Mouse (Mus musculus): Measurements from ENCODE around the gene Trim47. TPM values are rescaled to one million over a fixed set of nuclear protein-coding genes. Genes with fewer than 3 reads are reported as not detected.

Trim47 gene
- total and polyA plus RNA-seq, 2 experiments from 2014 or later = 42.8 to 89.0 TPM

GRCm38 (mm10) chr11:116059691-116060025 is 67.4 kb downstream of the Trim47 start:
- no peak for TF ChIP-seq CTCF (IDR thresholded peaks at IDR 0.05; ENCODE audit: low read depth)
- TF ChIP-seq EP300 (IDR thresholded peaks at IDR 0.05; ENCODE audit: low read depth) = no peak
- WGBS = 88% methylated on average over 11 of the region's 11 CpGs
- Histone ChIP-seq H3K9ac (replicated peaks; ENCODE audit: low read depth, low read length) (no peak overlapping the region), H3K4me1 (ENCODE audit: control insufficient read depth, insufficient read depth) (no peaks in the 10 kb centered on the region), H3K36me3 (replicated peaks; ENCODE audit: control insufficient read depth, insufficient read depth, low read length) (peaks cover 65% of the 10 kb centered on the region), H3K4me2 (ENCODE audit: low read depth, low read length) (no peak overlapping the region), H3K9me3 (replicated peaks; ENCODE audit: control insufficient read depth, low read length) (no peaks in the 10 kb centered on the region), H3K4me3 (ENCODE audit: low read depth, low read length) (no peak overlapping the region), H3K27ac (ENCODE audit: low read depth) (no peak overlapping the region), H3K27me3 (ENCODE audit: control insufficient read depth, insufficient read depth, low read length) (no peaks in the 10 kb centered on the region)
- DNase-seq (ENCODE audit: low spot score) (no peak), ATAC-seq (ENCODE audit: insufficient read depth, low read depth) (no peak)

- no peaks in the 10 kb centered on the region for H3K4me1 ChIP-seq (ENCODE audit: control insufficient read depth, insufficient read depth)
- TF ChIP-seq CTCF (IDR thresholded peaks at IDR 0.05; ENCODE audit: low read depth) (no peak), EP300 (IDR thresholded peaks at IDR 0.05; ENCODE audit: low read depth) (no peak)
- 88% methylated on average over 17 of the region's 17 CpGs for WGBS
- ATAC-seq (ENCODE audit: insufficient read depth, low read depth) (no peak), DNase-seq (ENCODE audit: low spot score) (no peak)
- H3K36me3 ChIP-seq (replicated peaks; ENCODE audit: control insufficient read depth, insufficient read depth, low read length) = peaks cover 71% of the 10 kb centered on the region
- H3K9me3 ChIP-seq (replicated peaks; ENCODE audit: control insufficient read depth, low read length) = no peaks in the 10 kb centered on the region
- H3K9ac ChIP-seq (replicated peaks; ENCODE audit: low read depth, low read length) = no peak overlapping the region
- no peaks in the 10 kb centered on the region for H3K27me3 ChIP-seq (ENCODE audit: control insufficient read depth, insufficient read depth, low read length)
- H3K27ac ChIP-seq (ENCODE audit: low read depth) = no peak overlapping the region
- H3K4me2 ChIP-seq (ENCODE audit: low read depth, low read length) = no peak overlapping the region
- no peak overlapping the region for H3K4me3 ChIP-seq (ENCODE audit: low read depth, low read length)
These were observed 67.9 kb downstream of the Trim47 start for GRCm38 (mm10) chr11:116058868-116059690.

- TF ChIP-seq EP300 (IDR thresholded peaks at IDR 0.05; ENCODE audit: low read depth) = no peak
- TF ChIP-seq CTCF (IDR thresholded peaks at IDR 0.05; ENCODE audit: low read depth) = no peak
- Histone ChIP-seq H3K4me2 (ENCODE audit: low read depth, low read length) (no peak overlapping the region), H3K36me3 (replicated peaks; ENCODE audit: control insufficient read depth, insufficient read depth, low read length) (peaks cover 81% of the 10 kb centered on the region), H3K4me1 (ENCODE audit: control insufficient read depth, insufficient read depth) (no peaks in the 10 kb centered on the region), H3K9me3 (replicated peaks; ENCODE audit: control insufficient read depth, low read length) (no peaks in the 10 kb centered on the region), H3K4me3 (ENCODE audit: low read depth, low read length) (no peak overlapping the region), H3K27ac (ENCODE audit: low read depth) (no peak overlapping the region), H3K9ac (replicated peaks; ENCODE audit: low read depth, low read length) (no peak overlapping the region), H3K27me3 (ENCODE audit: control insufficient read depth, insufficient read depth, low read length) (no peaks in the 10 kb centered on the region)
- ATAC-seq (ENCODE audit: insufficient read depth, low read depth) (no peak; the same call in 1 of the 2 replicates), DNase-seq (ENCODE audit: low spot score) (no peak)
- WGBS = 66% methylated on average over 12 of the region's 12 CpGs
These were observed 68.9 kb downstream of the Trim47 start for GRCm38 (mm10) chr11:116058022-116058614.

GRCm38 (mm10) chr11:116057237-116057881 is 69.7 kb downstream of the Trim47 start:
- no peak for ATAC-seq (ENCODE audit: insufficient read depth, low read depth)
- WGBS = 30% methylated on average over 4 of the region's 4 CpGs
- Histone ChIP-seq H3K4me1 (ENCODE audit: control insufficient read depth, insufficient read depth) (no peaks in the 10 kb centered on the region), H3K27ac (ENCODE audit: low read depth) (no peak overlapping the region), H3K36me3 (replicated peaks; ENCODE audit: control insufficient read depth, insufficient read depth, low read length) (peaks cover 88% of the 10 kb centered on the region), H3K9me3 (replicated peaks; ENCODE audit: control insufficient read depth, low read length) (no peaks in the 10 kb centered on the region), H3K4me3 (ENCODE audit: low read depth, low read length) (no peak overlapping the region), H3K4me2 (ENCODE audit: low read depth, low read length) (no peak overlapping the region), H3K9ac (replicated peaks; ENCODE audit: low read depth, low read length) (no peak overlapping the region), H3K27me3 (ENCODE audit: control insufficient read depth, insufficient read depth, low read length) (no peaks in the 10 kb centered on the region)
- TF ChIP-seq CTCF (IDR thresholded peaks at IDR 0.05; ENCODE audit: low read depth) (no peak), EP300 (IDR thresholded peaks at IDR 0.05; ENCODE audit: low read depth) (no peak)
- no peak for DNase-seq (ENCODE audit: low spot score)

- H3K4me3 ChIP-seq (ENCODE audit: low read depth, low read length) = no peak overlapping the region
- H3K9ac ChIP-seq (replicated peaks; ENCODE audit: low read depth, low read length) = no peak overlapping the region
- H3K27ac ChIP-seq (ENCODE audit: low read depth) = no peak overlapping the region
- H3K9me3 ChIP-seq (replicated peaks; ENCODE audit: control insufficient read depth, low read length) = no peaks in the 10 kb centered on the region
- H3K4me2 ChIP-seq (ENCODE audit: low read depth, low read length) = no peak overlapping the region
- 84% methylated on average over 11 of the region's 11 CpGs for WGBS
- H3K36me3 ChIP-seq (replicated peaks; ENCODE audit: control insufficient read depth, insufficient read depth, low read length) = peaks cover 96% of the 10 kb centered on the region
- TF ChIP-seq CTCF (IDR thresholded peaks at IDR 0.05; ENCODE audit: low read depth) (no peak), EP300 (IDR thresholded peaks at IDR 0.05; ENCODE audit: low read depth) (no peak)
- H3K4me1 ChIP-seq (ENCODE audit: control insufficient read depth, insufficient read depth) = no peaks in the 10 kb centered on the region
- H3K27me3 ChIP-seq (ENCODE audit: control insufficient read depth, insufficient read depth, low read length) = no peaks in the 10 kb centered on the region
- ATAC-seq (ENCODE audit: insufficient read depth, low read depth) = no peak
- no peak for DNase-seq (ENCODE audit: low spot score)
These were observed 71.1 kb downstream of the Trim47 start for GRCm38 (mm10) chr11:116055873-116056272.

Other genes with a start within 250 kb of the Trim47 start
- 57.5 and 83.0 TPM in 2 replicates for gene Smim5, start 227.2 kb downstream of the Trim47 start, total RNA-seq (2014; rRNA removed; ENCODE audit: low replicate concordance)
- 79.3 and 93.3 TPM in 2 replicates for gene Smim5, start 227.2 kb downstream of the Trim47 start, polyA plus RNA-seq (2015; fragmentation: Nextera tagmentation; extraction: Ambion mirVana)
- not detected in 2 replicates for gene Smim6, start 215.2 kb downstream of the Trim47 start, total RNA-seq (2014; rRNA removed; ENCODE audit: low replicate concordance)
- gene Smim6, start 215.2 kb downstream of the Trim47 start, polyA plus RNA-seq (2015; fragmentation: Nextera tagmentation; extraction: Ambion mirVana) = 0.98 and 1.6 TPM in 2 replicates
- gene Sap30bp, start 193.9 kb downstream of the Trim47 start, total RNA-seq (2014; rRNA removed; ENCODE audit: low replicate concordance) = 11.7 and 17.9 TPM in 2 replicates
- gene Sap30bp, start 193.9 kb downstream of the Trim47 start, polyA plus RNA-seq (2015; fragmentation: Nextera tagmentation; extraction: Ambion mirVana) = 19.0 and 19.6 TPM in 2 replicates
- gene Recql5, start 193.7 kb downstream of the Trim47 start, total RNA-seq (2014; rRNA removed; ENCODE audit: low replicate concordance) = 5.4 and 5.8 TPM in 2 replicates
- 6.2 and 6.3 TPM in 2 replicates for gene Recql5, start 193.7 kb downstream of the Trim47 start, polyA plus RNA-seq (2015; fragmentation: Nextera tagmentation; extraction: Ambion mirVana)
- 1.1 and 1.5 TPM in 2 replicates for gene Itgb4, start 152.5 kb downstream of the Trim47 start, total RNA-seq (2014; rRNA removed; ENCODE audit: low replicate concordance)
- 0.85 and 1.1 TPM in 2 replicates for gene Itgb4, start 152.5 kb downstream of the Trim47 start, polyA plus RNA-seq (2015; fragmentation: Nextera tagmentation; extraction: Ambion mirVana)
- 90.4 and 98.3 TPM in 2 replicates for gene Galk1, start 114.5 kb downstream of the Trim47 start, total RNA-seq (2014; rRNA removed; ENCODE audit: low replicate concordance)
- gene Galk1, start 114.5 kb downstream of the Trim47 start, polyA plus RNA-seq (2015; fragmentation: Nextera tagmentation; extraction: Ambion mirVana) = 86.3 and 88.4 TPM in 2 replicates
- gene H3f3b, start 99.2 kb downstream of the Trim47 start, total RNA-seq (2014; rRNA removed; ENCODE audit: low replicate concordance) = 365 and 410 TPM in 2 replicates
- gene H3f3b, start 99.2 kb downstream of the Trim47 start, polyA plus RNA-seq (2015; fragmentation: Nextera tagmentation; extraction: Ambion mirVana) = 518 and 561 TPM in 2 replicates
- 23.1 and 26.1 TPM in 2 replicates for gene Unk, start 96.9 kb downstream of the Trim47 start, total RNA-seq (2014; rRNA removed; ENCODE audit: low replicate concordance)
- 8.4 and 9.5 TPM in 2 replicates for gene Unk, start 96.9 kb downstream of the Trim47 start, polyA plus RNA-seq (2015; fragmentation: Nextera tagmentation; extraction: Ambion mirVana)
- 0.27 and 2.7 TPM in 2 replicates for gene Unc13d, start 49.2 kb downstream of the Trim47 start, total RNA-seq (2014; rRNA removed; ENCODE audit: low replicate concordance)
- gene Unc13d, start 49.2 kb downstream of the Trim47 start, polyA plus RNA-seq (2015; fragmentation: Nextera tagmentation; extraction: Ambion mirVana) = 0.42 and 0.47 TPM in 2 replicates
- gene Wbp2, start 40.2 kb downstream of the Trim47 start, total RNA-seq (2014; rRNA removed; ENCODE audit: low replicate concordance) = 113 and 120 TPM in 2 replicates
- 106 and 117 TPM in 2 replicates for gene Wbp2, start 40.2 kb downstream of the Trim47 start, polyA plus RNA-seq (2015; fragmentation: Nextera tagmentation; extraction: Ambion mirVana)
- gene Trim65, start 3.9 kb upstream of the Trim47 start, total RNA-seq (2014; rRNA removed; ENCODE audit: low replicate concordance) = 5.9 and 15.0 TPM in 2 replicates
- 2.7 TPM in 2 replicates for gene Trim65, start 3.9 kb upstream of the Trim47 start, polyA plus RNA-seq (2015; fragmentation: Nextera tagmentation; extraction: Ambion mirVana)
- 114 and 153 TPM in 2 replicates for gene Mrpl38, start 11.7 kb upstream of the Trim47 start, total RNA-seq (2014; rRNA removed; ENCODE audit: low replicate concordance)
- 79.1 and 80.8 TPM in 2 replicates for gene Mrpl38, start 11.7 kb upstream of the Trim47 start, polyA plus RNA-seq (2015; fragmentation: Nextera tagmentation; extraction: Ambion mirVana)
- 20.4 and 22.8 TPM in 2 replicates for gene Fbf1, start 41.0 kb upstream of the Trim47 start, total RNA-seq (2014; rRNA removed; ENCODE audit: low replicate concordance)
- 8.2 and 8.5 TPM in 2 replicates for gene Fbf1, start 41.0 kb upstream of the Trim47 start, polyA plus RNA-seq (2015; fragmentation: Nextera tagmentation; extraction: Ambion mirVana)
- 58.4 and 63.6 TPM in 2 replicates for gene Ten1, start 71.6 kb upstream of the Trim47 start, total RNA-seq (2014; rRNA removed; ENCODE audit: low replicate concordance)
- gene Ten1, start 71.6 kb upstream of the Trim47 start, polyA plus RNA-seq (2015; fragmentation: Nextera tagmentation; extraction: Ambion mirVana) = 64.0 and 68.2 TPM in 2 replicates
- 64.9 and 65.8 TPM in 2 replicates for gene Acox1, start 71.8 kb upstream of the Trim47 start, total RNA-seq (2014; rRNA removed; ENCODE audit: low replicate concordance)
- 43.0 and 46.7 TPM in 2 replicates for gene Acox1, start 71.8 kb upstream of the Trim47 start, polyA plus RNA-seq (2015; fragmentation: Nextera tagmentation; extraction: Ambion mirVana)
- gene Evpl, start 110.9 kb upstream of the Trim47 start, total RNA-seq (2014; rRNA removed; ENCODE audit: low replicate concordance) = 2.1 and 3.4 TPM in 2 replicates
- gene Evpl, start 110.9 kb upstream of the Trim47 start, polyA plus RNA-seq (2015; fragmentation: Nextera tagmentation; extraction: Ambion mirVana) = 0.45 TPM in 2 replicates
- 28.1 and 33.6 TPM in 2 replicates for gene Srp68, start 147.0 kb upstream of the Trim47 start, total RNA-seq (2014; rRNA removed; ENCODE audit: low replicate concordance)
- gene Srp68, start 147.0 kb upstream of the Trim47 start, polyA plus RNA-seq (2015; fragmentation: Nextera tagmentation; extraction: Ambion mirVana) = 47.8 and 48.2 TPM in 2 replicates
- gene Galr2, start 153.7 kb upstream of the Trim47 start, total RNA-seq (2014; rRNA removed; ENCODE audit: low replicate concordance) = not detected in 2 replicates
- 0.05 TPM in 2 replicates for gene Galr2, start 153.7 kb upstream of the Trim47 start, polyA plus RNA-seq (2015; fragmentation: Nextera tagmentation; extraction: Ambion mirVana)
- 37.6 and 94.7 TPM in 2 replicates for gene Exoc7, start 180.0 kb upstream of the Trim47 start, total RNA-seq (2014; rRNA removed; ENCODE audit: low replicate concordance)
- gene Exoc7, start 180.0 kb upstream of the Trim47 start, polyA plus RNA-seq (2015; fragmentation: Nextera tagmentation; extraction: Ambion mirVana) = 43.9 and 48.7 TPM in 2 replicates
- 2.7 TPM in 1 of 2 replicates, not detected in the other for gene Foxj1, start 208.2 kb upstream of the Trim47 start, total RNA-seq (2014; rRNA removed; ENCODE audit: low replicate concordance)
- gene Foxj1, start 208.2 kb upstream of the Trim47 start, polyA plus RNA-seq (2015; fragmentation: Nextera tagmentation; extraction: Ambion mirVana) = 0.04 and 1.0 TPM in 2 replicates

Measured in heart, postnatal 0 days (tissue).